Mouse (Mus musculus): ENCODE measurements around the gene Bcat2. TPM values are rescaled to one million over a fixed set of nuclear protein-coding genes. Genes with fewer than 3 reads are reported as not detected.

Bcat2 gene
- polyA plus RNA-seq, 1 experiment from 2014 or later = 102 TPM

DNA sequence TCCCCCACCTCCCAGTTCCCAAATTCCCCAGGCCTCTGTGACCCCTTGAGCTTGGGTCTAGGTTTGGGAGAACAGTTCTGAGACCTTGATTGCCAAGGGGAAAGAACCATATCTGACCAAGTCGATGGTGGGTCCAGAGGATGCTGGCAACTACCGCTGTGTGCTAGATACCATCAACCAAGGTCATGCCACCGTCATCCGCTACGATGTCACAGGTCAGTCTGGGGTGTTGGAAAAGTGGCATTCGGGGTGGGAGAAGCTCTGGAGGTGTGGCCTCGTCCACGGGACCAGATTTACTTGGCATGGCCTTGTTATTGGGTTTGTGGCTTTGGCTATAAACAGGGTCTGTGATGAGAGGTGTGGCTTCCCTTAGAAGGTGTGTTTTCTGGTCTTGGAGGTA, 55.5 kb downstream of the Bcat2 start:
- no peak overlapping the region for H3K4me2 ChIP-seq (ENCODE audit: low read depth, low read length)
- no peaks in the 10 kb centered on the region for H3K9me3 ChIP-seq (replicated peaks; ENCODE audit: control insufficient read depth, low read length)
- H3K4me1 ChIP-seq (ENCODE audit: control insufficient read depth, insufficient read depth, low read length) = peaks cover 2% of the 10 kb centered on the region; the same call in 1 of the 2 replicates
- no peak overlapping the region for H3K27ac ChIP-seq (ENCODE audit: low read length)
- 91% methylated on average over 8 of the region's 8 CpGs for WGBS
- no peak overlapping the region for H3K9ac ChIP-seq (ENCODE audit: low read length)
- no peaks in the 10 kb centered on the region for H3K36me3 ChIP-seq (ENCODE audit: control insufficient read depth, insufficient read depth)
- no peak for ATAC-seq (replicated peaks; ENCODE audit: extremely low read depth, insufficient read depth, low FRiP score)
- no peak overlapping the region for H3K4me3 ChIP-seq (ENCODE audit: low read length)
- H3K27me3 ChIP-seq (ENCODE audit: control insufficient read depth, insufficient read depth, low read length) = peaks cover 8% of the 10 kb centered on the region; the same call in 1 of the 2 replicates

DNA sequence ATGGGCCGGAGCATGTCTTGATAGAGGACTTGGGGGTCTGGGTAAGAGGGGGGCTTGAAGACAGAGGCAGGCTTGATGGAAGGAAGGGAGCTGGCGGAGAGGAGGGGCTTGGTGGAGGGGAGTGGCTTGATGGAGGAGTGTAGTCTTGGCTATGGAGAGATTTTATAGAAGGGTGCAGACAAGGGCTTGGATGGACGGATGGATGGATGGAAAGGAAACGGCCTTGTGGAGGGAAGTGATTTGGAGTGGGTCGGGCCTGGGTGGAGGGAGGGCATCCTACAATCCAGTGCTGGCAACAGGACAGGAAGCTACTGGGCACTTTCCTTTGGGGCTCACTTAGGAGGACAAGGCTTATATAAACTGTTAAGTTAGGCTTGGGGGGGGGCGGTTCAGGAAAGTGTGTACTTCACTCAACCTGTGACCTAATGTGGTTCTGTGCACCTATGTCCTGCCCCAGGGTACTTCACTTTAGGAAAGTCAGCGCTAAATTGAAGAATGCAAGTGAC, 56.7 kb downstream of the Bcat2 start:
- 77% methylated on average over 7 of the region's 7 CpGs for WGBS
- ATAC-seq (replicated peaks; ENCODE audit: extremely low read depth, insufficient read depth, low FRiP score) = no peak
- no peak overlapping the region for H3K4me3 ChIP-seq (ENCODE audit: low read length)

DNA sequence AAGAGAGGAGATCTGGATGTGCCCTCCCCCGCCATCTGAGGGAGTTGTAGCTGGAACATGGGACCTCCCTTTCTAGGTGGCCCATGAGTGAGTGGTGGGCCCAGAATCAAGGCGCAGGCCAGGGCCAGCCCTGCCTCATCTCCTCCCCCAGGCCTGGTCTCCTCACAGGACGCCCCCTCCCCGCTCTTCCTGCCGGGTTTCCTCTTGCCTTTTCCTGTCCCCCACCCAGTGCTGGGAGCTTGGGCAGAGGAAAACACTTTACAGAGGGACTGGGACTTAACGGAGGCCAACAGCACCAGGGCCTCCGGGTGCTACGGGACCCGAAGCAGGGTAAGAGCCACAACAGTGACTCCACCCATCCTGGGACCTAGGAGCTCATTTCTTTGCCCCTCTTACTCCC, 57.3 kb downstream of the Bcat2 start, which contains the start of gene Rasip1:
Gene Rasip1 (plus strand): TSS at position 228 of the 400 bp plus-strand sequence.
- 68% methylated on average over 9 of the region's 9 CpGs for WGBS
- peak within 1 kb of the TSS; percentile 86 for H3K9ac ChIP-seq (ENCODE audit: low read length)
- peak within 1 kb of the TSS; percentile 95 for H3K4me2 ChIP-seq (ENCODE audit: low read depth, low read length)
- no peaks in the 10 kb centered on the region for H3K9me3 ChIP-seq (replicated peaks; ENCODE audit: control insufficient read depth, low read length)
- H3K27me3 ChIP-seq (ENCODE audit: control insufficient read depth, insufficient read depth, low read length) = peaks cover 10% of the 10 kb centered on the region; the same call in 1 of the 2 replicates
- no peaks in the 10 kb centered on the region for H3K36me3 ChIP-seq (ENCODE audit: control insufficient read depth, insufficient read depth)
- H3K4me1 ChIP-seq (ENCODE audit: control insufficient read depth, insufficient read depth, low read length) = peaks cover 4% of the 10 kb centered on the region; the same call in 1 of the 2 replicates
- H3K27ac ChIP-seq (ENCODE audit: low read length) = peak within 1 kb of the TSS; percentile 65
- H3K4me3 ChIP-seq (ENCODE audit: low read length) = peak within 1 kb of the TSS; percentile 65
- ATAC-seq (replicated peaks; ENCODE audit: extremely low read depth, insufficient read depth, low FRiP score) = peak; percentile 61

More for the DNA sequence above, 56.7 kb downstream of the Bcat2 start:
- Histone ChIP-seq H3K4me2 (ENCODE audit: low read depth, low read length) (peak overlapping the region; percentile 8; the same call in 1 of the 2 replicates), H3K27ac (ENCODE audit: low read length) (peak overlapping the region; percentile 54), H3K9me3 (replicated peaks; ENCODE audit: control insufficient read depth, low read length) (no peaks in the 10 kb centered on the region), H3K4me1 (ENCODE audit: control insufficient read depth, insufficient read depth, low read length) (peaks cover 2% of the 10 kb centered on the region; the same call in 1 of the 2 replicates), H3K9ac (ENCODE audit: low read length) (no peak overlapping the region), H3K27me3 (ENCODE audit: control insufficient read depth, insufficient read depth, low read length) (peaks cover 8% of the 10 kb centered on the region; the same call in 1 of the 2 replicates), H3K36me3 (ENCODE audit: control insufficient read depth, insufficient read depth) (no peaks in the 10 kb centered on the region)

DNA sequence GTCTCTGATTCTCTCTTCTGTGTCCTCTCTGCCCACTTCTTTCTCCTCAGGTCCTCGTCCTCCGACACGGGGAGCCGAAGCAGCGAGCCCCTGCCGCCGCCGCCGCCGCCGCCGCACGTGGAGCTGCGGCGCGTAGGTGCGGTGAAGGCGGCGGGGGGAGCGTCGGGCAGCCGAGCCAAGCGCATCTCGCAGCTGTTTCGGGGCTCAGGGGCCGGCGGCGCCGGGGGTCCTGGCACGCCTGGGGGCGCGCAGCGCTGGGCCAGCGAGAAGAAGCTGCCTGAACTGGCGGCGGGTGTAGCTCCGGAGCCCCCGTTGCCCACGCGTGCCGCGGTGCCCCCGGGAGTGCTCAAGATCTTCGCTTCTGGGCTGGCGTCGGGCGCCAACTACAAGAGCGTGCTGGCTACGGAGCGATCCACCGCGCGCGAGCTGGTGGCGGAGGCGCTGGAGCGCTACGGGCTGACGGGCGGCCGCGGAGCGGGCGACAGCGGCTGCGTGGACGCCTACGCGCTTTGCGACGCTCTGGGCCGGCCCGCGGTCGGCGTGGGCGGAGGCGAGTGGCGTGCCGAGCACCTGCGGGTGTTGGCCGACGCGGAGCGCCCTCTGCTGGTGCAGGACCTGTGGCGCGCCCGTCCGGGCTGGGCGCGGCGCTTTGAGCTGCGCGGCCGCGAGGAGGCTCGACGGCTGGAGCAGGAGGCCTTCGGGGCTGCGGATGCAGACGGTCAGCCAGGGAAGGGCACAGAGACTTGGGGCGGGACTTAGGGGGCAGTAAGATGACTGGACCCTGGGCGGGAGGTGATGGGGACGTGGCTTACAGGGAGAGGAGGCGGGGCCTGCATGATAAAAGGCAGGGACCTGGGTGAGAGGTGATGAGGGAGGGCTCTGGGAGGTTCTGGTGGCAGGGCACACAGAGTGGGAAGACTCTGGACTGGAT, 58.7 kb downstream of the Bcat2 start:
- WGBS = 1% methylated on average over 105 of the region's 105 CpGs
- Histone ChIP-seq H3K9me3 (replicated peaks; ENCODE audit: control insufficient read depth, low read length) (no peaks in the 10 kb centered on the region), H3K4me2 (ENCODE audit: low read depth, low read length) (peak overlapping the region; percentile 95), H3K27me3 (ENCODE audit: control insufficient read depth, insufficient read depth, low read length) (peaks cover 10% of the 10 kb centered on the region; the same call in 1 of the 2 replicates), H3K27ac (ENCODE audit: low read length) (peak overlapping the region; percentile 65), H3K4me1 (ENCODE audit: control insufficient read depth, insufficient read depth, low read length) (peaks cover 13% of the 10 kb centered on the region), H3K9ac (ENCODE audit: low read length) (peak overlapping the region; percentile 86), H3K36me3 (ENCODE audit: control insufficient read depth, insufficient read depth) (no peaks in the 10 kb centered on the region), H3K4me3 (ENCODE audit: low read length) (peak overlapping the region; percentile 65)
- ATAC-seq (replicated peaks; ENCODE audit: extremely low read depth, insufficient read depth, low FRiP score) = peak; percentile 67

DNA sequence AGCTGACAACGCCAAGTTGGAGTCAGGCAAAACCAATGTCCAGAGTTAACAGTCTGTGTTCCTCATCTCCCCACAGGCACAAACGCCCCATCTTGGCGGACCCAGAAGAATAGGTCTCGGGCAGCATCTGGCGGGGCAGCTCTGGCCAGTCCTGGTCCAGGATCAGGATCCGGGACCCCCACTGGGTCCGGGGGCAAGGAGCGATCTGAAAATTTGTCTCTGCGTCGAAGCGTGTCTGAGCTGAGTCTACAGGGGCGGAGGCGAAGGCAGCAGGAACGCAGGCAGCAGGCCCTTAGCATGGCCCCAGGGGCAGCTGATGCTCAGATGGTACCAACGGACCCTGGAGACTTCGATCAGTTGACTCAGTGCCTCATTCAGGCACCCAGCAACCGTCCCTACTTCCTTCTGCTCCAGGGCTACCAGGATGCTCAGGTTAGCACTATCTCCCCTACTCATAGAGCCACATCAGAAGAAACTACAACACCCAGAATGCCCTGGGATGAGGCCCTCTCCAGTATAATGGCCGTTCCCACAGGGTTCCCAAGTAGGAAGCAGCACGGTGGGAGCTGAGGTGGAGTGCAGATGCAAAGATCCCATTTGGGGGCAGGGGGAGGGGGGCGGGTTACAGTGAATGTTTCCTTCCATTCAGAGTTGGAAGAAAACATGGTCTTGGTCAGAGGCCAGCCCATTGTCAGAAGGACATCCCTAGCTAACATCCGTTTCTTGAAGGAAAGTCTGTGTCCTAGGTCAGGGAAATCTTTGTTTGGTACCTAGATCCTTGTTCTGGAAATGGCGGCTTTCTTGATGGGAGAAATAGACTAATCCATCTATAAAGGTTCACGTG, 60.3 kb downstream of the Bcat2 start:
- Histone ChIP-seq H3K4me1 (ENCODE audit: control insufficient read depth, insufficient read depth, low read length) (peaks cover 13% of the 10 kb centered on the region), H3K36me3 (ENCODE audit: control insufficient read depth, insufficient read depth) (no peaks in the 10 kb centered on the region), H3K27ac (ENCODE audit: low read length) (peak overlapping the region; percentile 18; the same call in 1 of the 2 replicates), H3K4me3 (ENCODE audit: low read length) (no peak overlapping the region; the same call in 1 of the 2 replicates), H3K9me3 (replicated peaks; ENCODE audit: control insufficient read depth, low read length) (no peaks in the 10 kb centered on the region), H3K4me2 (ENCODE audit: low read depth, low read length) (peak overlapping the region; percentile 95; the same call in 1 of the 2 replicates), H3K27me3 (ENCODE audit: control insufficient read depth, insufficient read depth, low read length) (peaks cover 10% of the 10 kb centered on the region; the same call in 1 of the 2 replicates), H3K9ac (ENCODE audit: low read length) (no peak overlapping the region)
- WGBS = 68% methylated on average over 23 of the region's 23 CpGs
- no peak for ATAC-seq (replicated peaks; ENCODE audit: extremely low read depth, insufficient read depth, low FRiP score)

DNA sequence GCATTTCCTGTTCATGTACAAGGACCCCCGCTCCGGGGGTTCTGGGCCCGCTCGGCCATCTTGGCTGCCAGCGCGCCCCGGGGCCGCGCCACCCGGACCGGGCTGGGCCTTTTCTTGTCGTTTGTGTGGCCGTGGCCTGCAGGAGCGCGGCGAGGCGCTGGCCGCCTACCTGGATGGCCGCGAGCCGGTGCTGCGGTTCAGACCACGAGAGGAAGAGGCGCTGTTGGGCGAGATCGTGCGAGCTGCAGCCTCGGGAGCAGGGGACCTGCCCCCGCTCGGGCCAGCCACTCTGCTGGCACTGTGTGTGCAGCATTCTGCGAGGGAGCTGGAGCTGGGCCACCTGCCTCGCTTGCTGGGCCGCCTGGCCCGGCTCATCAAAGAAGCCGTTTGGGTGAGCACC, 62.5 kb downstream of the Bcat2 start:
- Histone ChIP-seq H3K9me3 (replicated peaks; ENCODE audit: control insufficient read depth, low read length) (no peaks in the 10 kb centered on the region), H3K27me3 (ENCODE audit: control insufficient read depth, insufficient read depth, low read length) (peaks cover 9% of the 10 kb centered on the region; the same call in 1 of the 2 replicates), H3K4me3 (ENCODE audit: low read length) (peak overlapping the region; percentile 38), H3K4me2 (ENCODE audit: low read depth, low read length) (peak overlapping the region; percentile 64), H3K36me3 (ENCODE audit: control insufficient read depth, insufficient read depth) (peaks cover 9% of the 10 kb centered on the region), H3K9ac (ENCODE audit: low read length) (peak overlapping the region; percentile 62), H3K4me1 (ENCODE audit: control insufficient read depth, insufficient read depth, low read length) (peaks cover 20% of the 10 kb centered on the region), H3K27ac (ENCODE audit: low read length) (0 out of 2 replicates have a peak overlapping the region, but pooled peaks have one; percentile 21)
- ATAC-seq (replicated peaks; ENCODE audit: extremely low read depth, insufficient read depth, low FRiP score) = no peak
- WGBS = 29% methylated on average over 34 of the region's 35 CpGs

DNA sequence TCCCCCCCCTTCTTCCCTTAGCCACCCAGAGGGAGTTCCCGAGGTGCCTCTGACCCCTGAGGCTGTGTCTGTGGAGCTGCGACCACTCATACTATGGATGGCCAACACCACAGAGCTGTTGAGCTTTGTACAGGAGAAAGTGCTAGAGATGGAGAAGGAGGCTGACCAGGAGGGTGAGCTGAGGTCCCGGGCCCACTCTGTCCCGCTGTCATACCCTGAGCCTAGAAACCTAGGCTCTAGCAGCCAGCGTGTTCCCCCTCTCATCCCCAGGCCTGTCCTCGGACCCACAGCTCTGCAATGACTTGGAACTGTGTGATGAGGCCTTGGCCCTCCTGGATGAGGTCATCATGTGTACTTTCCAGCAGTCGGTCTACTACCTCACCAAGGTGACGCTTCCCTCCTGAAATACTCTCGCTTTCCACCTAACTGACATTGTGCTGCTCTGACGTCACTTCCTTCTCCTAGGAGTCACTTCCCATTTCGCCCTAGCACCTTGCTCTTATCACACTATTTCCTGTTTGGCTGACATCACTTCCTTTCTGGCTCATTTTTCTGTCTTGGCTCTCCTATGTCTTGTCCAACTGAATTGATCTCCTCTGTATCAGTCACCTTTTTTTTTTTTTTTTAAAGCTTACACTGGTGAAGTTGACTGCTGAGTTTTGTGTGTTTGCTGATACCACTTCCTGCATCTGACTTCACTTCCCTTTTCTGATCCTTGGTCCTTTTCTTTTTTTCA, 65.2 kb downstream of the Bcat2 start:
- Histone ChIP-seq H3K9ac (ENCODE audit: low read length) (no peak overlapping the region), H3K27ac (ENCODE audit: low read length) (peak overlapping the region; percentile 79), H3K4me1 (ENCODE audit: control insufficient read depth, insufficient read depth, low read length) (peaks cover 27% of the 10 kb centered on the region), H3K4me3 (ENCODE audit: low read length) (no peak overlapping the region), H3K27me3 (ENCODE audit: control insufficient read depth, insufficient read depth, low read length) (0 out of 2 replicates have a peak, but pooled peaks cover 2% of the 10 kb centered on the region), H3K36me3 (ENCODE audit: control insufficient read depth, insufficient read depth) (peaks cover 9% of the 10 kb centered on the region), H3K4me2 (ENCODE audit: low read depth, low read length) (no peak overlapping the region), H3K9me3 (replicated peaks; ENCODE audit: control insufficient read depth, low read length) (no peaks in the 10 kb centered on the region)
- WGBS = 68% methylated on average over 11 of the region's 11 CpGs
- no peak for ATAC-seq (replicated peaks; ENCODE audit: extremely low read depth, insufficient read depth, low FRiP score)

All from heart, embryonic 16.5 days (tissue).